11 mouse cellular contexts compared by ENCODE assay signal in the genomic region with DNA sequence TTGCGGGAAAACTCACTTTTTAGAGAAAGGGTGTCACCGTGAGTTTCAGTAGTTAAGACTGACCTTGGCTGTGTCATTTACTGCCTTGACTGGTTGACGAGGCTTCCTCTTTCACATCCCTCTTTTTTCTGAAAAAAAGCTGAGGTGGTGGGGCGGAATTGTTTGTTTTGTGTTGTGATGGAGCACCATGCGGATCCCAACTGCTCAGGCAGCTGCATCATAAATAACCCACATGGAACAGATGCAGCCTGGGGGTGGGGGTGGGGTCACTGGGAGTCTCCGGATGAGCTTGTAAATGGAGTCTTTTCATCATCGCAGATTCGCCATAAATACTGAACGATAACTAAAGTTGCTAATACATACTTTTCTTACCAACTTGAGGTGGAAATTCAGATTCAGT.
A peak's percentile ranks its signal among the peaks of the same experiment; 100 is the strongest.
DNase-seq lines count a peak whose midpoint lies in the region; ATAC-seq and TF ChIP-seq lines count a peak whose summit lies in the region.
"Had no signal": no experiment of that assay in that cellular context is flagged by ENCODE, and none has a peak within 500 bp of the region (broad histone marks: within the 10 kb centered on the region; RNA-seq: fewer than 3 reads in every experiment).

No protein-coding gene starts in this region.

- H3K4me3 ChIP-seq in heart, embryonic 13.5 days: no peak overlapping the region
- no peak overlapping the region for H3K4me3 ChIP-seq in limb, embryonic 13.5 days
- H3K4me3 ChIP-seq in stomach, postnatal 0 days (ENCODE audit: low read depth, low read length): peak overlapping the region; percentile 15
- H3K4me3 ChIP-seq: liver, embryonic 13.5 days had no signal

- H3K4me1 ChIP-seq in heart, embryonic 13.5 days: 0 out of 2 replicates have a peak, but pooled peaks cover 4% of the 10 kb centered on the region
- H3K4me1 ChIP-seq in limb, embryonic 13.5 days: peaks cover 19% of the 10 kb centered on the region
- no peaks in the 10 kb centered on the region for H3K4me1 ChIP-seq in stomach, postnatal 0 days (replicated peaks; ENCODE audit: control insufficient read depth, insufficient read depth)
- H3K4me1 ChIP-seq: liver, embryonic 13.5 days had no signal

- H3K27ac ChIP-seq in heart, embryonic 13.5 days (replicated peaks): no peak overlapping the region
- H3K27ac ChIP-seq in limb, embryonic 13.5 days: no peak overlapping the region
- no peak overlapping the region for H3K27ac ChIP-seq in stomach, postnatal 0 days (replicated peaks)
- H3K27ac ChIP-seq: liver, embryonic 13.5 days had no signal

- ATAC-seq in heart, embryonic 13.5 days (ENCODE audit: extremely low read depth, insufficient number of reproducible peaks, low FRiP score, low TSS enrichment): no peak
- no peak for ATAC-seq in limb, embryonic 13.5 days (ENCODE audit: low FRiP score, low read depth)
- ATAC-seq in stomach, postnatal 0 days (ENCODE audit: low FRiP score, low TSS enrichment): no peak
- ATAC-seq in activated CD4-positive, CD25-positive, alpha-beta regulatory T cell, adult 4 months: no peak

- WGBS in heart, embryonic 13.5 days: 57% methylated on average over 9 of the region's 9 CpGs
- WGBS in limb, embryonic 13.5 days: 29% methylated on average over 9 of the region's 9 CpGs
- whole genome bisulfite sequencing in stomach, postnatal 0 days: 40% methylated on average over 9 of the region's 9 CpGs

- H3K27me3 ChIP-seq in heart, embryonic 13.5 days (replicated peaks): no peaks in the 10 kb centered on the region
- H3K27me3 ChIP-seq in limb, embryonic 13.5 days: peaks cover 23% of the 10 kb centered on the region
- H3K27me3 ChIP-seq in stomach, postnatal 0 days (ENCODE audit: control insufficient read depth, insufficient read depth, low read length): no peaks in the 10 kb centered on the region
- H3K27me3 ChIP-seq: liver, embryonic 13.5 days had no signal

- H3K9me3 ChIP-seq in heart, embryonic 13.5 days: no peaks in the 10 kb centered on the region
- H3K9me3 ChIP-seq in limb, embryonic 13.5 days: no peaks in the 10 kb centered on the region
- H3K9me3 ChIP-seq in stomach, postnatal 0 days (ENCODE audit: control insufficient read depth, low read length): no peaks in the 10 kb centered on the region
- H3K9me3 ChIP-seq: G1E; liver, embryonic 13.5 days had no signal

- TF ChIP-seq EP300 in stomach, postnatal 0 days (optimal IDR thresholded peaks at IDR 0.05): no peak

- no peak overlapping the region for H3K9ac ChIP-seq in heart, embryonic 13.5 days
- no peak overlapping the region for H3K9ac ChIP-seq in limb, embryonic 13.5 days
- no peak overlapping the region for H3K9ac ChIP-seq in stomach, postnatal 0 days (ENCODE audit: low read length)
- H3K9ac ChIP-seq: liver, embryonic 13.5 days had no signal

- H3K4me2 ChIP-seq in heart, embryonic 13.5 days: 0 out of 2 replicates have a peak overlapping the region, but pooled peaks have one; percentile 8
- 0 out of 2 replicates have a peak overlapping the region, but pooled peaks have one; percentile 21 for H3K4me2 ChIP-seq in limb, embryonic 13.5 days (replicated peaks)
- H3K4me2 ChIP-seq in stomach, postnatal 0 days (replicated peaks; ENCODE audit: low read depth): peak overlapping the region; percentile 43
- H3K4me2 ChIP-seq: liver, embryonic 13.5 days had no signal

- DNase-seq in heart, postnatal 10 days: no peak
- peak; percentile 9 for DNase-seq in ovary, postnatal 36 days (ENCODE audit: low spot score)
- DNase-seq in ovary, adult 18-20 months (ENCODE audit: low spot score): no peak
- DNase-seq in stomach, postnatal 0 days (ENCODE audit: low spot score): peak; percentile 17
- DNase-seq in right cerebral cortex, postnatal 36 days (ENCODE audit: low spot score in 2 of 2): no peak
- DNase-seq: cerebellum, adult 9-11 months; liver, embryonic 13.5 days had no signal

- no peaks in the 10 kb centered on the region for H3K36me3 ChIP-seq in heart, embryonic 13.5 days
- no peaks in the 10 kb centered on the region for H3K36me3 ChIP-seq in limb, embryonic 13.5 days
- H3K36me3 ChIP-seq in stomach, postnatal 0 days (ENCODE audit: control insufficient read depth, insufficient read depth, low read length): no peaks in the 10 kb centered on the region
- H3K36me3 ChIP-seq: G1E; liver, embryonic 13.5 days had no signal

- intact Hi-C loops in heart, postnatal 10 days (cut with DNase I): no loop called here

- no peak for TF ChIP-seq CTCF in stomach, postnatal 0 days (IDR thresholded peaks at IDR 0.05; ENCODE audit: low read depth)

Comparison
In these comparisons a context has a peak if more than half of its experiments do, and no peak if none do; other contexts are left out.
1. DNase-seq: peak in ovary, postnatal 36 days (single experiment) and stomach, postnatal 0 days (single experiment); none in heart, postnatal 10 days (0 of 2), ovary, adult 18-20 months (single experiment) and right cerebral cortex, postnatal 36 days (0 of 2).
2. Peak in every context shown above with its lines, with median percentiles within 50 percentile points of each other: H3K4me2 ChIP-seq.